Mouse (Mus musculus) erythroblast, embryonic 14.5 days (primary cell): ENCODE results near the gene Inmt.

Experiments
- GATA1 ChIP-seq: IDR thresholded peaks from 2 replicates; pipeline ENCODE4 v1.6.1; 2012; ENCODE audit warnings: low read length, inconsistent platforms, mixed read lengths
- TAL1 ChIP-seq: IDR thresholded peaks from 3 replicates; pipeline ENCODE4 v1.6.1; 2012; ENCODE audit warnings: low read length, inconsistent platforms, mixed read lengths

GRCm38 (mm10) chr6:55191537-55191936 lies 16.7 kb upstream of the Inmt start:
- no peak for TF ChIP-seq TAL1
- TF ChIP-seq GATA1, result no peak
